Mouse (Mus musculus) kidney, adult 9 months (tissue): ENCODE measurements around the gene Hmgcl.
A peak's percentile ranks its signal among the peaks of the same experiment; 100 is the strongest.
"Not testable (repeated sequence)": the region's sequence is repeated elsewhere in the genome, so short reads cannot be mapped to it uniquely, and the experiment has no call there.

Experiments used
- DNase-seq: peaks from one replicate; pipeline ENCODE4 v3.0.0; 2022

Hmgcl gene

DNA sequence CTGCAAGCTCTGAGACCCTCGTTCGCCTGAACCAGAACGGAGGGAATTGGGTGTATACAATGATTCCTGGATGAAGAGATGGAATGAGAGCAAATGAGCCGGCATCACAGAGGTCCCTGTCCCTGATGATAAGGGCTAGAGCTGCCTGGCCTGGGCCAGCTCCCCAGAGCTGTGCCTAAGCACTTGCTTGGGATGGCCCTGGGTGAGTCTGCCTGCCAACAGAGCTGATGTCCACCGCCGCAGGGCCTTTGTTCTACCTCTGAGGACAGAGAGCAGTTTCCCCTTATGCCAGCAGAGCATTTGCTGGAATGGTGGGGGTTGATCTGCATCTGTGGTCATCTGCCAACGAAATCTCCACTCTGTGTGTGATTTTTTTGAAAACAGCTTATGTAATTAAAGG is 15.9 kb downstream of the Hmgcl start:
- peak; percentile 19 for DNase-seq

GRCm38 (mm10) chr4:135962946-135963345 is 16.7 kb downstream of the Hmgcl start:
- no peak for DNase-seq

- DNase-seq: peak; percentile 94
Measured at GRCm38 (mm10) chr4:135963457-135964193, 17.4 kb downstream of the Hmgcl start, which contains the start of gene Gale. Gene Gale (plus strand): TSS chr4:135963727.

- DNase-seq: peak; percentile 79
Measured at GRCm38 (mm10) chr4:135964426-135964825, 18.2 kb downstream of the Hmgcl start.

DNA sequence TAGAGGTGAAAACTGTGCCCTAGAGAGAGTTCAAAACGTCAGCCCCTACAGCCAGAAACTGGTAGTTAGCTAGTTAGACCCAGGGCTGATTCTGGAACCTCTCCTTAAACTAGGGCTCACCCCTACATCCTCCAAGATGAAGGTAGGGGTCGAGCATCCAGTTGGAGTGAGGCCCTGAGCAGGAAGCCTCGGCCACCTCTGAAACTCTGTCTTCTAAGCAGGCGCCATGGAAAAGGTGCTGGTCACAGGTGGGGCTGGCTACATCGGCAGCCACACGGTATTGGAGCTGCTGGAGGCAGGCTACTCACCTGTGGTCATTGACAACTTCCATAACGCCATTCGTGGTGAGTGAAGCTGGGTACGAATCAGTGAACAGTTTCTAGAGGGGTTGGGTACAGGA is 18.9 kb downstream of the Hmgcl start:
- peak; percentile 17 for DNase-seq

GRCm38 (mm10) chr4:135966283-135966682 is 20.0 kb downstream of the Hmgcl start:
- DNase-seq: no peak

GRCm38 (mm10) chr4:135967086-135967760 is 21.0 kb downstream of the Hmgcl start:
- DNase-seq: no peak

- DNase-seq: no peak
Measured at GRCm38 (mm10) chr4:135968271-135968869, 22.1 kb downstream of the Hmgcl start.

DNA sequence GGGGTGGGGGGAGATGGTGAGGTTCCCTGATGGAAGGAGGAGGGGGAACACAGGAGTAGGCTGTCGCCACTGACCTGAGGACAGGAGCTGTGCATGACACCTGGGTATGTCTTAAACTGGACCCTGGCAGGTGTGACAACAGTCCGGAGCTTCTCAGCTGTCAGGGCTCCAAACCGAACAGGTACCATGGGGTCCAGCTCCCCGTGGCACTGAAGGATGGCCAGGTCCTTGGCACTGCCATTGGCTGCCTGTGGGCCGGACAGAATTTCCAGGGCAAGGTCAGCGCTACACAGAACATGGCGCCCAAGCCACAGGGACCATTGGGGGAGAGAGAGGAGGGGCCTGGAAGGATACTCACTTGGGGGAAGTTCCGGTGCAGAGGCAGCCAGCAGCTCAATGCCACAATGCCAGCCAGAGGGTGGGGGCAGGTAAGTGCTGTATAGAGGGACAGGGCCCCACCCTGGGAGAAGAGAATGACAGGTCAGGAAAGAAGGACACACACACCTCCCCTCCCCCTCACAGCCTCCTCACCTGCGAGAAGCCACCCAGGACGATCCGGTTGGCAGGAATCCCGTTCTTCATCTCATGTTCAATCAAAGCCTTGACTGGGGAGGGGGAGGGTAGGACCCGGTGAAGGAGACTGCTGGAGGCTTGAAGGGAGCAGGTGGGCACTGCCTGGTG is 23.0 kb downstream of the Hmgcl start:
- DNase-seq: peak; percentile 6

- no peak for DNase-seq
Measured at GRCm38 (mm10) chr4:135970585-135970984, 24.3 kb downstream of the Hmgcl start.

GRCm38 (mm10) chr4:135971805-135972555 is 25.7 kb downstream of the Hmgcl start:
- DNase-seq: no peak

DNA sequence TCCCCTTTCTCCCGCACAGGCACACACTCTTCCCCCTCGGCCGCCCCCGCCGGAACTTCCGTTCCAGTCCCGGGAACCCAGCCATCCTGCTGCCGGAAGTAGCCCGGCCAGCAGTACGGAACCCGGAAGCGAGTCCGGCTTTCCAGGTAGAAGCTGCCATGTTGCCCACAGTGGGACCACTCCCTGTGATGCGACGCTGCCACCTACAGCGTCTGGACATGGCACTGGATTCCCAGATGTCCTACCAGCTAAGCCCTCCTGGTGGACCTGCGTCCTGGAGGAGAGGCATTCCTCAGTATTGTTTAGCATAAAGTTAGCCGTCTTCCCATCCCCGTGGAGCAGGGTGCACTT is 26.3 kb downstream of the Hmgcl start, which contains the start of gene Lypla2:
Lypla2 (minus strand) TSS at position 71 of the 351 bp plus-strand sequence.
- peak; percentile 88 for DNase-seq

DNA sequence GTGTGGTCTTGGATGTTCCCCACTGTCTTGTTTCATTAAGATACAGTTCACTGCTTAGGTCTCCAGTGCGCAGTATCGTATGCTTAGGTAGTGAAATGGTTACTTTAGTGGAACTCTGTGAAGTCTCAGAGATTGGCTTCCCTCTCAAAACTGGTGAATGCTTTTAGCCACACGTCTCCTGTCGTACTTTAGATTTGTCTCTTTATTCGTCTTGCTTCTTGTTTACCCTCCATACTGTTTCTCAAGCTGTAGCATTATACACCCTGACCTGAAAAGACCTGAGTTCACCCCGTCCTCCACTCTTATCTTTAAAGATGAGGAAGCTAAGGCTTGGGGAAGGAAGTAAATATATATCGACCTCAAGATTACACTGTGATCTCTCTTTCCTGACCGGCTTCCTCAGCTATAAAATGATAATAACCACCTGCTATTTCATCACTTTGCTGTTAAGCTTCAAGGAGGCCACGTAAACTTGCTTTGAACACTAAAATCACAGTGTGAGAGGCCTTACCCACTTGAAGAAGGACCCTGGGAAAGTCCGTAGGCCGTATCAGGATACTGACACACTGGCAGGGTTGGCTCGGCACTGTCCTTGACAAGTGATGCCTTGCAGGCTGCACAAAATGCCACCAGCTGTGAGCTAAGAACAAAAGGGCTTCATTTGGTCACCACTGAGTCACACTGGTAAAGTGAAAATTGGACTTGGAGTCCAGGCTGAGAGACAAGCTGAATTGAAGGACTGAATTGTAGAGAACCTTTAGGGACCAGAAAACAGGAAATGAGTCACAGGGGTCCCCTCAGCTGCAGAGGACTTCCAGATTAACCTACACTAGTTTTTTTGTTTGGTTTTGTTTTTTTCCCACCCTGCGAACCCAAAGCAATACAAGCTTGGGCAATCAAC is 26.9 kb downstream of the Hmgcl start:
- DNase-seq: no peak

DNA sequence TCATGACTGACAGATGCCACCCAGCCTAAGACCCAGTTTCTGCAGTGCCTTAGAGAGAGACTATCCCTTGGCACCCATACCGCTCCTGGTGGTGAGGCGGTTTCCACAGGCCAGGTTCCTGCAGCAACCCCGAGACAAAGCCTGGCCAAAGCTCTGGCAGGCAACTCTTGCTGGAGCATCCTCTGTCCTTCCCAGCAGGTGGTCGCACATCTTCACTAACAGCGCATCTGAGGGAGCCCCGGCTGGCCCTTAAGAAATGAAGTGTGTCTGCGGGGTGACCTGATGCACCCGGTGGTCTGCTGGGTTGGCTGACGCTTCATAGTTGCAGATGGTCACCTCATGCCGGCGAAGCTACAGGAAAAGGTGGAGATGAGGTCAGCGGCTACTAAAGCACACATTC is 29.9 kb downstream of the Hmgcl start:
- no peak for DNase-seq

DNA sequence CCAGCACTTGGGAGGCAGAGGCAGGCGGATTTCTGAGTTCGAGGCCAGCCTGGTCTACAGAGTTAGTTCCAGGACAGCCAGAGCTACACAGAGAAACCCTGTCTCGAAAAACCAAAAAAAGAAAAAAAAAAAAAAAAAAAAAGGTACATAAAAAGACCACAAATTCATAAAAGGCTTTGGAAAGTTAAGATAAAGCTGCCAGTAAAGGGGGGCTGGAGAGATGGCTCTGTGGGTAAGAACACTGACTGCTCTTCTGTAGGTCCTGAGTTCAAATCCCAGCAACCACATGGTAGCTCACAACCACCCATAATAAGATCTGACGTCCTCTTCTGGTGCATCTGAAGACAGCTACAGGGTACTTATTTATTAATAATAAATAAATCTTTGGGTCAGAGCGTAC is 34.0 kb downstream of the Hmgcl start:
- DNase-seq: not testable (repeated sequence)

- no peak for DNase-seq
Measured at GRCm38 (mm10) chr4:135981524-135982063, 35.3 kb downstream of the Hmgcl start.

DNA sequence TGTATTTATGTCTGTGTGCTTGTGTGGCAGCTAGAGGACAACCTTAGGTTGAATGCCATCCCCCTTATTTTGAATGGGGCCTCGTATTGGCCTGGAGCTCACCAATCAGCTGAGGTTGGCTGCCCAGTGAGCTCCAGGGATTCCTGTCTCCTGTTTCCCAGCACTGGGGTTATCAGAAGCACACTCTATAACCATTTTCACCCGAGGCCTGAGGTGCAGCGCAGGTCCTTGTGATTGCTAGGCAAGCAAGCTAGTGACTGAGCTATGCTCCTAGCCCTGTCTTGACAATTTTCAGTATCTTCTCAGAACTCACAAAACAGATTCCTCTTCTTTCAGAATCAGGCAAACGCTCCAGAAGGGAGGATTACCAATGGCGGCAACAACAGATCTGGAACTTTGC is 38.3 kb downstream of the Hmgcl start:
- DNase-seq: no peak

- DNase-seq: no peak
Measured at GRCm38 (mm10) chr4:135985193-135985592, 38.9 kb downstream of the Hmgcl start.

- no peak for DNase-seq
Measured at GRCm38 (mm10) chr4:135985769-135986168, 39.5 kb downstream of the Hmgcl start.

- DNase-seq: no peak
Measured at GRCm38 (mm10) chr4:135986301-135986942, 40.2 kb downstream of the Hmgcl start.
